Comparison of ENCODE assay signal across 8 mouse cellular contexts in the genomic region with DNA sequence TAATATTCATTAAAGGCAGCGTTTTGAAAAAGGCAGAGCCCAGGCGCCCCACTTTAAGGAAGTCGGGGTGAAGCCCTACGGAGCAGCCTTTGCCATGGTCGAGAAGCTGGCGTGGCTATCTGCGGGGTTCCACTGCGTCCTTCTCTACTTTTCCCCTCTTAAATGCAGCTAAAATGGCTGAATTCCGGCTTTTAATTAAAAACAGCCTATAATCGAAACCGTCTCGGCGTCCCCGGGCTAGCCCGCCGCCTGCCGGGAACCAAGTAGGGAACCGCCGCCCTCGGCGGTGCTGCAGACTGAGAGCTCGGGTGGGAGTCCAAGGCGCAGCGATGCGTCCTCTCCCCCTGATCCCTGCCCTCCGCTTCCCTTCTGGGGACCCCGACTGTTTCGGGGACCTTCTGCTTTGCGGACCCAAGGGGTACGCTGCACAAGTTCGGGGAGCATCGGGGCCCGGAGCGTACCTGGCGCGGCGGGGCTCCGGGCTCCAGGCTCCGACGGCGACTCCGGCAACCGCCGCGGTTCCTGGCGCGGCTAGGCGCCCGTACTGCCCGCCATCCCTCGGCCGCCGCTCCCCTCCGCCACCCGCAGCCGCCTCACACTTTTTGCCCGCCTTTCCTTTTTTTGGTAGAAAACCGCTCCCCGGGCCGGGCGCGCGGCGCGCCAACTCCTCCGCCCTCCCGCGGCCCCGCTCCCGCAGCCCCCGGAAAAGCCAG. TPM values are rescaled to one million over a fixed set of nuclear protein-coding genes. Genes with fewer than 3 reads are reported as not detected.
DNase-seq lines count a peak whose midpoint lies in the region; ATAC-seq and TF ChIP-seq lines count a peak whose summit lies in the region.

No protein-coding gene starts in this region.

- no peaks in the 10 kb centered on the region for H3K36me3 ChIP-seq in intestine, postnatal 0 days (ENCODE audit: control insufficient read depth, insufficient read depth)
- H3K36me3 ChIP-seq in limb, embryonic 12.5 days = peaks cover 28% of the 10 kb centered on the region
- H3K36me3 ChIP-seq in midbrain, embryonic 15.5 days (replicated peaks) = no peaks in the 10 kb centered on the region
- no peaks in the 10 kb centered on the region for H3K36me3 ChIP-seq in stomach, embryonic 15.5 days

- DNase-seq in embryo, embryonic 10 days (ENCODE audit: low spot score) = peak; percentile 51
- no peak for DNase-seq in embryo, embryonic 9.5 days (ENCODE audit: extremely low spot score)
- DNase-seq in cerebellum, postnatal 14 days = peak; percentile 78 to 86
- peak; percentile 98 for DNase-seq in heart, adult 11 months

- 0 out of 2 replicates have a peak, but pooled peaks have one; percentile 1 for ATAC-seq in intestine, postnatal 0 days
- ATAC-seq in limb, embryonic 12.5 days (ENCODE audit: insufficient number of reproducible peaks, insufficient read depth, low FRiP score, low TSS enrichment, low read depth) = no peak
- ATAC-seq in midbrain, embryonic 15.5 days (replicated peaks) = no peak
- no peak for ATAC-seq in stomach, embryonic 15.5 days (ENCODE audit: insufficient read depth, low FRiP score, low read depth)

- peak overlapping the region; percentile 92 for H3K4me2 ChIP-seq in intestine, postnatal 0 days (replicated peaks; ENCODE audit: low read depth)
- peak overlapping the region; percentile 93 for H3K4me2 ChIP-seq in limb, embryonic 12.5 days
- H3K4me2 ChIP-seq in midbrain, embryonic 15.5 days = peak overlapping the region; percentile 93
- H3K4me2 ChIP-seq in stomach, embryonic 15.5 days = peak overlapping the region; percentile 89

- H3K27ac ChIP-seq in intestine, postnatal 0 days (ENCODE audit: low read depth, low read length) = peak overlapping the region; percentile 99
- H3K27ac ChIP-seq in limb, embryonic 12.5 days = peak overlapping the region; percentile 100
- H3K27ac ChIP-seq in midbrain, embryonic 15.5 days = peak overlapping the region; percentile 99
- peak overlapping the region; percentile 100 for H3K27ac ChIP-seq in stomach, embryonic 15.5 days

- 0 out of 2 replicates have a peak, but pooled peaks cover 6% of the 10 kb centered on the region for H3K4me1 ChIP-seq in intestine, postnatal 0 days (replicated peaks; ENCODE audit: control insufficient read depth, insufficient read depth, low read length)
- H3K4me1 ChIP-seq in limb, embryonic 12.5 days (replicated peaks) = peaks cover 15% of the 10 kb centered on the region
- H3K4me1 ChIP-seq in midbrain, embryonic 15.5 days = peaks cover 17% of the 10 kb centered on the region
- peaks cover 18% of the 10 kb centered on the region for H3K4me1 ChIP-seq in stomach, embryonic 15.5 days

- no peaks in the 10 kb centered on the region for H3K9me3 ChIP-seq in intestine, postnatal 0 days (ENCODE audit: control insufficient read depth)
- H3K9me3 ChIP-seq in limb, embryonic 12.5 days = no peaks in the 10 kb centered on the region
- H3K9me3 ChIP-seq in midbrain, embryonic 15.5 days = no peaks in the 10 kb centered on the region
- no peaks in the 10 kb centered on the region for H3K9me3 ChIP-seq in stomach, embryonic 15.5 days

- peak overlapping the region; percentile 92 for H3K4me3 ChIP-seq in intestine, postnatal 0 days (ENCODE audit: low read depth, low read length)
- H3K4me3 ChIP-seq in limb, embryonic 12.5 days (replicated peaks) = peak overlapping the region; percentile 100
- H3K4me3 ChIP-seq in midbrain, embryonic 15.5 days = peak overlapping the region; percentile 77
- peak overlapping the region; percentile 96 for H3K4me3 ChIP-seq in stomach, embryonic 15.5 days (replicated peaks)

- H3K27me3 ChIP-seq in intestine, postnatal 0 days (replicated peaks; ENCODE audit: control insufficient read depth, insufficient read depth, low read length) = no peaks in the 10 kb centered on the region
- H3K27me3 ChIP-seq in limb, embryonic 12.5 days = no peaks in the 10 kb centered on the region
- no peaks in the 10 kb centered on the region for H3K27me3 ChIP-seq in midbrain, embryonic 15.5 days (replicated peaks)
- H3K27me3 ChIP-seq in stomach, embryonic 15.5 days (replicated peaks) = no peaks in the 10 kb centered on the region

- 0% methylated on average over 68 of the region's 71 CpGs for WGBS in intestine, postnatal 0 days
- under 1% methylated on average over 60 of the region's 71 CpGs for WGBS in limb, embryonic 12.5 days
- under 1% methylated on average over 55 of the region's 71 CpGs for WGBS in midbrain, embryonic 15.5 days
- WGBS in stomach, embryonic 15.5 days = under 1% methylated on average over 70 of the region's 71 CpGs

- peak overlapping the region; percentile 99 for H3K9ac ChIP-seq in intestine, postnatal 0 days (ENCODE audit: low read depth, low read length)
- H3K9ac ChIP-seq in limb, embryonic 12.5 days (replicated peaks) = peak overlapping the region; percentile 100
- peak overlapping the region; percentile 99 for H3K9ac ChIP-seq in midbrain, embryonic 15.5 days
- H3K9ac ChIP-seq in stomach, embryonic 15.5 days = peak overlapping the region; percentile 99

- TF ChIP-seq CTCF in intestine, postnatal 0 days (IDR thresholded peaks at IDR 0.05; ENCODE audit: low read depth) = peak; percentile 53

RNA-seq across cellular contexts. Expression of a gene that starts 0.5 kb away (rescaled TPM):
- polyA plus RNA-seq in intestine, postnatal 0 days (2015; fragmentation: Nextera tagmentation; extraction: Ambion mirVana) = 9.9 and 11.7 TPM in 2 replicates
- 60.9 and 61.2 TPM in 2 replicates for polyA plus RNA-seq in limb, embryonic 12.5 days (2016; fragmentation: Nextera tagmentation; extraction: Ambion mirVana)
- polyA plus RNA-seq in midbrain, embryonic 15.5 days (2015; fragmentation: Nextera tagmentation; extraction: Ambion mirVana) = 36.3 and 38.6 TPM in 2 replicates
- polyA plus RNA-seq in stomach, embryonic 15.5 days (2015; fragmentation: Nextera tagmentation; extraction: Ambion mirVana) = 29.5 and 32.4 TPM in 2 replicates
